Mouse (Mus musculus) heart, postnatal 0 days (tissue): ENCODE measurements around the gene Apol7e. TPM values are rescaled to one million over a fixed set of nuclear protein-coding genes. Genes with fewer than 3 reads are reported as not detected.
"Not testable (repeated sequence)": the region's sequence is repeated elsewhere in the genome, so short reads cannot be mapped to it uniquely, and the experiment has no call there.

Experiments
- ATAC-seq: fragments of 200-750 bp; cut with Nextera tagmentation; 2 replicates; pipeline ENCODE4 v1.8.0; 2017; ENCODE audit warnings: low read depth, moderate number of reproducible peaks, moderate library complexity; ENCODE audit not compliant: insufficient read depth
- DNase-seq: peaks from one replicate; pipeline ENCODE4 v3.0.0-alpha.2; 2016; ENCODE audit warnings: low spot score
- H3K27ac ChIP-seq: fragments of 300-500 bp; sonication (generic); 2 replicates; pipeline ENCODE4 v1.5.1; 2014; ENCODE audit warnings: low read depth, mild to moderate bottlenecking
- H3K27me3 ChIP-seq: fragments of 300-500 bp; sonication (generic); 2 replicates; pipeline ENCODE4 v1.6.1; 2014; ENCODE audit warnings: low read length, mixed read lengths; ENCODE audit not compliant: control insufficient read depth, insufficient read depth
- H3K36me3 ChIP-seq: fragments of 300-500 bp; sonication (generic); replicated peaks from 2 replicates; pipeline ENCODE4 v1.6.1; 2014; ENCODE audit warnings: low read length, mixed read lengths; ENCODE audit not compliant: control insufficient read depth, insufficient read depth
- H3K4me1 ChIP-seq: fragments of 300-500 bp; sonication (generic); 2 replicates; pipeline ENCODE4 v1.6.1; 2014; ENCODE audit warnings: antibody characterized with exemption; ENCODE audit not compliant: control insufficient read depth, insufficient read depth
- H3K4me2 ChIP-seq: fragments of 300-500 bp; sonication (generic); 2 replicates; pipeline ENCODE4 v1.6.1; 2014; ENCODE audit warnings: low read depth, mild to moderate bottlenecking, low read length, moderate library complexity
- H3K4me3 ChIP-seq: fragments of 300-500 bp; sonication (generic); 2 replicates; pipeline ENCODE4 v1.5.1; 2014; ENCODE audit warnings: low read depth, low read length
- H3K9ac ChIP-seq: fragments of 300-500 bp; sonication (generic); replicated peaks from 2 replicates; pipeline ENCODE4 v1.6.1; 2014; ENCODE audit warnings: low read depth, low read length, mixed read lengths
- H3K9me3 ChIP-seq: fragments of 300-500 bp; sonication (generic); replicated peaks from 2 replicates; pipeline ENCODE4 v1.6.1; 2016; ENCODE audit warnings: low read length; ENCODE audit not compliant: control insufficient read depth
- CTCF ChIP-seq: IDR thresholded peaks from 2 replicates; pipeline ENCODE4 v1.5.1; 2016; ENCODE audit warnings: antibody characterized with exemption, control low read depth, low read depth
- EP300 ChIP-seq: IDR thresholded peaks from 2 replicates; pipeline ENCODE4 v1.6.1; 2016; ENCODE audit warnings: antibody characterized with exemption, low read depth
- WGBS: fragments of 180-500 bp; shearing (Covaris S2); extraction: QIAGEN DNeasy Blood & Tissue Kit; methylation state at CpG from one replicate; pipeline ENCODE4 v1.1.7; 2014; 5-methylcytosine and 5-hydroxymethylcytosine counted together
- polyA plus RNA-seq: library from polyadenylated mRNA; unstranded; fragments of >200 nt; fragmentation: Nextera tagmentation; extraction: Ambion mirVana; gene quantifications from 2 replicates; pipeline ENCODE4 v1.2.1, GENCODE M21; 2015
- total RNA-seq: library from RNA; depleted of rRNA; stranded (reverse); fragments of >200 nt; gene quantifications from 2 replicates; pipeline ENCODE4 v1.2.3, GENCODE M21; 2014; ENCODE audit warnings: low replicate concordance

Gene Apol7e
- total and polyA plus RNA-seq, 2 experiments from 2014 or later, result not detected

GRCm38 (mm10) chr15:77725393-77726020 is 26.9 kb downstream of the Apol7e start:
- peak; percentile 90 for ATAC-seq
- H3K36me3 ChIP-seq, H3K9me3 ChIP-seq, H3K9ac ChIP-seq, H3K4me2 ChIP-seq, H3K27ac ChIP-seq, H3K27me3 ChIP-seq, H3K4me3 ChIP-seq, H3K4me1 ChIP-seq: not testable (repeated sequence)
- 0 out of 2 replicates have a peak, but pooled peaks have one; percentile 43 for TF ChIP-seq EP300
- WGBS, result 14% methylated on average over 6 of the region's 6 CpGs
- DNase-seq, result peak; percentile 73

DNA sequence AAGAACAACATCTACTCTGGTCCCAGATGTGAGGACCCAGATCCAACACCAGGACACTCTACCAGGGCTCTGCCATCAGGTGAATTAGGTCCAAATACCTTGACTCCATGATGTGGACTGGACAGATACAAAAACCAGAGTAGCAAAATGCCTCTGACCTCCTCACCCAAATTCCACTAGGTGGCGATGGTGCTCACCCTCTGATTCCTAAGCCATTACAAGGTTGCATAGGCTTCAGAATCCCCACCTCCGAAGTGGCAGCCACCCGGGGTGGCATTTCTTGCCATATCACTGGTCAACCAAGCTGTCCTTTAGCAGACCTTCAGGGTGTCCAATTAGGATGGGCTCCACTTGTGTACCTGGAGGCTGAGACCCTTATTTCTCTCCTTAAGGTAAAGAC is 28.5 kb downstream of the Apol7e start:
- H3K27me3 ChIP-seq, H3K4me3 ChIP-seq, H3K4me2 ChIP-seq, H3K9ac ChIP-seq, H3K9me3 ChIP-seq, DNase-seq, H3K4me1 ChIP-seq, H3K27ac ChIP-seq, ATAC-seq, H3K36me3 ChIP-seq: not testable (repeated sequence)
- peak; percentile 41 for TF ChIP-seq CTCF
- 3% methylated on average over 3 of the region's 3 CpGs for WGBS

DNA sequence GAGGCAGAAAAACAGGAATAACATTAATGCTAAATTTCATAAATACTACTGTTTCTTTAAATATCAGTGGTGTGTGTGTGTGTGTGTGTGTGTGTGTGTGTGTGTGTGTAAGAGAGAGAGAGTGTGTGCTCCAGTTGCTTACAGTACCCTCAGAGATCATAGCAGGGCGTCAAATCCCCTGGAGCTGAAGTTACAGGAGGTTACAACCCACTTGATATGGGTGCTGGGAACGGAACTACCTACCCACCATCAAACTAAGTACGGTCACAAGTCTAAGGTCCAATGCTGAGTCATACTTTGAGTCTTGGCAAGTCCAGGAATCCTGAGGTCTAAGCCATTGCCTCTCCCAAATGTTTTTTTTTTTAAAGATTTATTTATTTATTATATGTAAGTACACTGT is 29.1 kb downstream of the Apol7e start:
- not testable (repeated sequence) for H3K36me3 ChIP-seq, H3K27ac ChIP-seq, H3K27me3 ChIP-seq, H3K9me3 ChIP-seq, H3K9ac ChIP-seq, H3K4me3 ChIP-seq, H3K4me2 ChIP-seq, DNase-seq, H3K4me1 ChIP-seq, ATAC-seq
- WGBS, result 82% methylated on average over 3 of the region's 3 CpGs

DNA sequence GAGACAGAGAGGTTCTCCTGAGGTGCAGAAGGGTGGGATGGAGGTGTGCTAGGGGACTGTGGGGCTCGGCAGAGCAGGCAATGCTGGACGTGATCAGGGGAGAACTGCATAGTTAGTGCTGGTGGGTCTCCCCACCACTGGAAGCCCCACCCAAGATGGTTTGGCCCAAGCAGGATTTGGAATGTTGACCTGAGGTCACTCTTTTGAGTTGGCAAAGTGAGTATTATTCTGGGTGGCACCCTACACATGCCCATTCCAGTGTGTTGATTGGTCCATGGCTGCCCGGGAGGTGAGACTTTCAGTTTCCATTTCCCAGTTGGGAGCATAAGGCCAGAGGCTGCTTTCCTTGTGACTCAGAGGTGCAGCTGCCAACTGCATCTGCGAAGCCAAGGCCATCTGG is 30.1 kb downstream of the Apol7e start, which contains the start of gene Apol9b:
TSS of gene Apol9b (plus strand) at position 301 of the 400 bp plus-strand sequence.
- not testable (repeated sequence) for ATAC-seq
- 57% methylated on average over 1 of the region's 4 CpGs for WGBS

DNA sequence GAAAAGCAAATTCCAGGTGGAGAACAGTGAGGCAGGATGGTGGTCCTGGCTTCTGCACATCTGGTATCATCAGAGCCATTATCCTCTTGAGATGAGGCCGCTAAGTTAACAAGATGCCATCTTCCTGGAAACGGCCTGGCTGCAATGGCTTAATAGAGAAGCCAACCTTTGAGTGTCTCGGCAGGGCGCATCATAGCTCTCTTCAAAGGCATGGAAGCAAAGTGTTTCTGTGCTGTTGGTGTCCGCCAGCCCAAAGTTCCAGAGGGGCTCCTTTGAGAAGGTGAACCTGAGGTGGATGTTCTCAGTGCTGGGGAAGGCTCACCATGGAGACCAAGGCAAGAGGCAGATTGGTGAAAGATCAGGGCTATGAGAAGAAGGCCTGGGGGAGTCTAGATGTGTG is 32.9 kb downstream of the Apol7e start:
- Histone ChIP-seq H3K9me3 (no peaks in the 10 kb centered on the region), H3K4me1 (peaks cover 4% of the 10 kb centered on the region; the same call in 1 of the 2 replicates), H3K27ac (no peak overlapping the region), H3K36me3 (no peaks in the 10 kb centered on the region), H3K4me3 (no peak overlapping the region), H3K4me2 (no peak overlapping the region), H3K27me3 (no peaks in the 10 kb centered on the region), H3K9ac (no peak overlapping the region)
- ATAC-seq (no peak), DNase-seq (no peak)
- 93% methylated on average over 5 of the region's 5 CpGs for WGBS
- TF ChIP-seq CTCF, result no peak
- no peak for TF ChIP-seq EP300

More for the DNA sequence above, 30.1 kb downstream of the Apol7e start, which contains the start of gene Apol9b:
- not testable (repeated sequence) for H3K4me2 ChIP-seq, H3K9me3 ChIP-seq, H3K27ac ChIP-seq, H3K27me3 ChIP-seq, H3K4me1 ChIP-seq, DNase-seq, H3K4me3 ChIP-seq, H3K9ac ChIP-seq, H3K36me3 ChIP-seq

DNA sequence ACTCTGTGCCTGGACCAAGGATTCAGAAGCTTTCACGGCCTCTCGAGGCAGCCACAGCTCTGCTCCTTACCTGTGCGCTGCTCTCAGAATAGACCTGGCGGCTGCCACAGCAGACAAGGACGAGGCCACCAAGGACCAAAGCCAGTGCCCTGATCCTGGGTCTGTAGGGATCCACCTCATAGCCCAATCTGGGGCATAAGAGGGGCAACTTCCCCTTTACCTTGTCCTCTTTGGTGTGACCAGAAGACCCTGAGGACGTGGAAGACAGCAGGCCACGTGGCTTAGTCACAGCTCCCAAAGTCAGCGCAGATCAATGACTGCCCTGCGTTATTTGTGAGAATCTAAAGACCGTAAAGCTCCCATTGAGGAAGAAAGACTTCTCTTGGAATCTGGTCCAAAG is 34.2 kb downstream of the Apol7e start:
- not testable (repeated sequence) for H3K4me2 ChIP-seq, H3K9ac ChIP-seq, H3K36me3 ChIP-seq, ATAC-seq, H3K4me3 ChIP-seq, H3K27ac ChIP-seq, DNase-seq, H3K9me3 ChIP-seq, H3K4me1 ChIP-seq, H3K27me3 ChIP-seq
- 81% methylated on average over 10 of the region's 10 CpGs for WGBS

DNA sequence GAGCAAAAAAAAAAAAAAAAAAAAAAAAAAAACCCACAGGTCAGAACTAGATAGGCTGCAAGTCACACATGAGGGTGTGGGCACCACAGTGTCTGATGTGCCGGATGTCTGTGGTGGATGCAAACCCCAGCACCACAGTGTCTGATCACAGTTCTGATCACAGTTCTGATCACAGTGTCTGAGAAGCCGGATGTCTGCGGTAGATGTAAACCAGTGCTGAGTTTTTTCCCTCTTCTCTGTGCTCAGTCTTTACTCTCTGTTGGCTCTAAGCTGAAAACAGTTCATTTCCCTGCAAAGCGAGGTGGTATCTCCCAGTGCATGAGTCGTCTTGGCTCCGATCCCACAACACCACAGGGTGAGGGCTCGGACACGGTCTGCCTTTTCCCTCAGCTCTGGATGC is 34.7 kb downstream of the Apol7e start:
- DNase-seq, result peak; percentile 18
- WGBS, result 23% methylated on average over 8 of the region's 8 CpGs

DNA sequence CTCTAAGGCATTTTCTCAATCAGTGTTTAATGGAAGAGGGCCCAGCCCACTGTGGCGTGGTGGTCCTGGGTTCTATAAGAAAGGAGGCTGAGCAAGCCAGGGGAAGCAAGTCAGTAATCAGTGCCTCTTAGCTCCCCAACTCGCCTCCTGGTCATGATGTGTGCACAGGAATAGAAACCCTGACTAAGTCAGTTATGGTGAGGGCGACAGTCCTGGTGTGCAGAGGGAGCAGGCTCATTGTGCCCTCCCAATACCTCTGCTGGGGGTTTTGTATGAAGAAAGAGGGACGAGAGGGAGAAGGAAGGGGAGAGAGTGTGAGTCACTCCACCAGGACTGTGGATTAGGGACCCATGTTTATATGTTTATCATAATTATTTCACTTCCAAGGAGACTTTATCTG is 35.2 kb downstream of the Apol7e start:
- not testable (repeated sequence) for DNase-seq, H3K4me2 ChIP-seq, H3K9me3 ChIP-seq, H3K4me1 ChIP-seq, H3K36me3 ChIP-seq, H3K27me3 ChIP-seq, H3K4me3 ChIP-seq, H3K9ac ChIP-seq, ATAC-seq, H3K27ac ChIP-seq
- 25% methylated on average over 4 of the region's 4 CpGs for WGBS

More for the DNA sequence above, 34.7 kb downstream of the Apol7e start:
- not testable (repeated sequence) for H3K27me3 ChIP-seq, H3K9ac ChIP-seq, H3K27ac ChIP-seq, H3K36me3 ChIP-seq, H3K9me3 ChIP-seq, H3K4me1 ChIP-seq, ATAC-seq, H3K4me3 ChIP-seq, H3K4me2 ChIP-seq
